Mouse (Mus musculus) bone marrow, adult 2 months (tissue): ENCODE data around the gene Klrg2. TPM values are rescaled to one million over a fixed set of nuclear protein-coding genes. Genes with fewer than 3 reads are reported as not detected.

Source experiments
- H3K27ac ChIP-seq: fragments of 200-500 bp; 2 replicates; pipeline ENCODE4 v1.5.1; 2012; ENCODE audit warnings: low read depth, mild to moderate bottlenecking, control low read depth, inconsistent platforms, low read length; ENCODE audit not compliant: control insufficient read depth, poor library complexity, insufficient read depth
- H3K4me1 ChIP-seq: fragments of 200-500 bp; 2 replicates; pipeline ENCODE4 v1.6.1; 2011; ENCODE audit warnings: low read length; ENCODE audit not compliant: control insufficient read depth, insufficient read depth
- H3K4me3 ChIP-seq: fragments of 200-500 bp; replicated peaks from 2 replicates; pipeline ENCODE3; 2011; ENCODE audit warnings: mild to moderate bottlenecking, low read depth, low read length, control low read depth; ENCODE audit not compliant: control insufficient read depth
- CTCF ChIP-seq: fragments of 200-500 bp; IDR thresholded peaks from 2 replicates; pipeline ENCODE4 v1.5.1; 2011; ENCODE audit warnings: low read length, control low read depth; ENCODE audit not compliant: control insufficient read depth, insufficient read depth
- POLR2A ChIP-seq: fragments of 200-500 bp; IDR thresholded peaks from 2 replicates; pipeline ENCODE4 v1.6.1; 2011; ENCODE audit warnings: low read depth, mild to moderate bottlenecking, control low read depth, low read length, borderline replicate concordance; ENCODE audit not compliant: control insufficient read depth
- WGBS: fragments of 180-500 bp; shearing (Covaris S2); methylation state at CpG from one replicate; pipeline ENCODE4 v1.1.7; 2018; 5-methylcytosine and 5-hydroxymethylcytosine counted together
- polyA plus RNA-seq: library from polyadenylated mRNA; stranded (reverse); fragments of >200 nt; gene quantifications from 2 replicates; pipeline ENCODE4 v1.2.4, GENCODE M21; 2011; ENCODE audit warnings: low replicate concordance; ENCODE audit not compliant: missing spikeins, insufficient read depth, insufficient read length

The Klrg2 gene
- polyA plus RNA-seq, 1 experiment: not detected

DNA sequence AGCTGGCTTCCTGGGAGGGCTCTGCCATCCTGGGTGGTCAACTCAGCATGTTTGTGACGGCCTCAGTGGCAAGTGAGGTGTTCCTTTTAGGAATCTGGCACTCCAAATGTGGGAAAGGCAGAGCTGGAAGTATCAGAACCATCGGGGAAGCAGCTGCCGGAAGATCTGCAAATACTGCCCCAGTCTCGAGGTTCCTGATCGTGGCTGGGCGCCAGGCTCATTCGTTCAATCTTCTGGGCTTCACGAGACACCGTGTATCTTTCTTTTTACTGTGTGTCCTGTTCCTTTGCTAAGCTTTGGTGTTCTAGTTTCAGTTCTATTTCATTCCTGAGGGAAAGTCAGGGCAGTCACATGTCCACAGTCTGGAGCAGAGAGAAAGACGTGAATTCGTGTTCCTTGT, 3.4 kb upstream of the Klrg2 start:
- no peak for TF ChIP-seq CTCF
- TF ChIP-seq POLR2A: no peak
- WGBS: 32% methylated on average over 11 of the region's 11 CpGs
- H3K4me1 ChIP-seq: no peaks in the 10 kb centered on the region; the same call in 1 of the 2 replicates
- H3K4me3 ChIP-seq: no peak overlapping the region
- no peak overlapping the region for H3K27ac ChIP-seq

DNA sequence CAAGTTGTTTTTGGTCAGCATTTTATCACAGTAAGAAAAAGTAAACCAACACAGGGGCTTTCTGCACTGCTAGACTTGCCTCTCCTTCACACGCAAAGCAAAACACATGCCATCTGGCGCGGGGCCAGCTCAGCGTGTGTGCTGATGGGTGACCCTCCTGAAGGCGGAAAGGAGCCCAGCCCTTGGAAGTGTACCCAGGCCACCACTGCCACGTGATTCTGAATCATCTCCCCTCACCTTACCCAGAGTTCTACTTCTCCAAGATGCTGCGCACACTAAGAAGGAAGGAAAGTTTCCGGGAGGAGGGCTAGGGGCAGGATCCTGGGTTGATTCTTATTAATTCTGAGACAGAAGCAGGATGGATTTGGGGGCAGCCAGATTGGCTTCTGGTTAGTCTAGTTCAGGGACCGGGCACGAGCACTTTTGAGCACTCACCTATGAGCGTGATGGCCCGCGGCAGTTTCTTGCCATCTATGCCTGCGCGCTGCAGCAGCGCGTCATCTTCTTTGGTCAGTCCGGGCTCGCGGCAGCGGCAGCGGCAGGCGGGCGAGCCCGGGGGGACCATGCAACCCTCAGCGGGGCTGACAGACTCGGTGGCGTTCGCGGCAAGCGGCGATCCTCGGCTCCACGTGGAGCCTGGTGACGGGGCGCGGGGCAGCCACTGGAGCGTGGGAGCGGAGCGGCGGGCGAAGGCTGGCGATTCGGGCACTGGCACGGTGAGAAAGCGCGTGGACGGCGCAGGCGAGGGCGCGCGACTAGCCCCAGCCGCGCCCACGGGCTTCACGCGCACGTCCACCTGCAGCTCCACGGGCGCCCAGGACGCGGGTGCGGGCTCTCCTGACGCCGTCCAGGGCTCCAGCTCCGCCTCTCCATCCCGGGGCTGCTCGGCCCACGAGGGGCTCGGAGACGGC, 846 bp downstream of the Klrg2 start:
- TF ChIP-seq POLR2A (no peak), CTCF (no peak)
- no peaks in the 10 kb centered on the region; the same call in 1 of the 2 replicates for H3K4me1 ChIP-seq
- no peak overlapping the region for H3K4me3 ChIP-seq
- WGBS: 1% methylated on average over 72 of the region's 72 CpGs
- no peak overlapping the region for H3K27ac ChIP-seq

DNA sequence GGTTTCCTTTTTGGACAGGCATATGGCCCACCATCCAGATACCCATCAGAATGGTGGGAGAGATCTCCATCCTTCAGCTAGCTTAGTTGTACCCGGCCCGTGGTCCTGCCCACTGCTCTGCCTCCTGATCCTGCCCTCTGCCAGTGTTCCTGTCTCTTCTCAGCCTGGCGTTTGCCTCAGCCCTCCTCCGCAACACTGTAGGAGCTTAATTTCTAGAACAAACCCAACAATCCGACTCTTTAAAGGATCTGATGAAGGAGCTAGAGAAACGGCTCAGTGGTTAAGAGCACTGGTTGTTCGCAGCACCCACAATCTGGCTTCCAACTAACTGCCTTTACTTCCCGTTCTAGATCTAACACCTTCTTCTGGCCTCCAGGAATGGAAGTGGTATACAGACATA, 2.6 kb downstream of the Klrg2 start:
- 75% methylated on average over 8 of the region's 8 CpGs for WGBS
- no peak overlapping the region for H3K4me3 ChIP-seq
- no peak for TF ChIP-seq POLR2A
- no peak overlapping the region for H3K27ac ChIP-seq
- no peaks in the 10 kb centered on the region for H3K4me1 ChIP-seq

DNA sequence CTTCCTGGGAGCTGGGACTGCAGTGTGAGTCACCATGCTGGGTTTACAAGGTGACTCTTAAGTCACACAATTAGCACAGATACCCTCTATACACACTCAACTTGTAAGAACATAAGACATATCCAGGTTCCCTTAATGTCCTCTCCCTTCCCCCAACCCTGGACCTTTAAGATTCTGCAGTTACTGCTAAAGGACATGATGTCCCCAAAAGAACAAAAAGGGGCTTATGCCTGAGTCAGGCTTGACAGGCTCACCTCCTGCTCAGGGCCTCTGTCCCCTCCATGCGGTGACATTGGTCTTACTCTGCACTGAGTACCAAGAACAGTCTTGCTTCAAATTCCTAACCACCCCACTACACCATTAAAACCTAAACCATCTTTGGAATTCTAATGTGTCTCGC, 4.2 kb downstream of the Klrg2 start:
- no peak for TF ChIP-seq POLR2A
- TF ChIP-seq CTCF: no peak
- 86% methylated on average over 2 of the region's 2 CpGs for WGBS
- H3K4me3 ChIP-seq: no peak overlapping the region
- no peak overlapping the region for H3K27ac ChIP-seq
- no peaks in the 10 kb centered on the region for H3K4me1 ChIP-seq

GRCm38 (mm10) chr6:38629556-38629955, 7.5 kb downstream of the Klrg2 start:
- TF ChIP-seq CTCF: no peak
- TF ChIP-seq POLR2A: no peak
- WGBS: 96% methylated on average over 1 of the region's 1 CpGs
- H3K27ac ChIP-seq: no peak overlapping the region
- no peak overlapping the region for H3K4me3 ChIP-seq
- H3K4me1 ChIP-seq: no peaks in the 10 kb centered on the region

- no peaks in the 10 kb centered on the region for H3K4me1 ChIP-seq
- H3K27ac ChIP-seq: no peak overlapping the region
- WGBS: 86% methylated on average over 4 of the region's 4 CpGs
- TF ChIP-seq CTCF (no peak), POLR2A (no peak)
- H3K4me3 ChIP-seq: no peak overlapping the region
Measured at GRCm38 (mm10) chr6:38627486-38627885, 9.6 kb downstream of the Klrg2 start.

DNA sequence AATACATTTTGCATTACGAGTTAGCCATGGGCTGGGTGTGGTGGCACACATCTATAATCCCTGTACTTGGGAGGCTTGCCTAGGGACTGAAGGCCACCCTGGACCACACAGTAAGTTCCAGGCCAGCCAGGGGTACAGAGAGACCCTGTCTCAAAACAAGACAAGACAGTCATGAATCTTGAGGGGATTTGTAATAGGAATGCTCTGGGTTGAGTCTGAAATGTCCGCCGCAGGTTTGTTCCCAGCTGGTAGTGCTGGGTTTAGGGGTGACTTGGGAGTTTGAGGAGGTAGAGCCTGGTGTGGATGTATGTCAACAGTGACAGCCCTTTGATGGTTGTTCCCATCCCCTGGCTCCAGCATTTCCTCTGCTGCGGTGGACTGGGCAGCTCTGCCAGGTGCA, 10.0 kb downstream of the Klrg2 start:
- H3K27ac ChIP-seq: no peak overlapping the region
- 96% methylated on average over 4 of the region's 4 CpGs for whole genome bisulfite sequencing
- TF ChIP-seq POLR2A: no peak
- no peak for TF ChIP-seq CTCF
- H3K4me1 ChIP-seq: no peaks in the 10 kb centered on the region
- no peak overlapping the region for H3K4me3 ChIP-seq

DNA sequence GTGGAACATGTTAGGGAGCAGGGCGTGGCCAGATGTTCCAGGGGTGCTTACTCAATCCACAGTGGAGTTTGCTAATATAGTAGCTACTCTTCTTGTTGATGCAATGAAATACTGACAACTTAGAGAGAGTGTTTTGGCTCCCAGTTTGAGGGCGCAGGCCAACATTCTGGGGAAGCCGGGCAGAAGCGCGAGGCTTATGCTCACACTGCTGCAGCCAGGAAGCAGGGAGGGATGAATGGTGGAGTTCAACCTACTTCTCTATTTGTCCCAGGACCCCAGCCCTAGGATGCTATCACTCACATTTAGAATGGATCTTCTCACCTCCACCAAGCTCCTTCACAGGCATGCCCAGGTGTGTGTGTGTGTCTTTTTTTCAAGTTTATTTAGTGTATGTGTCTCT, 11.0 kb downstream of the Klrg2 start:
- no peak overlapping the region for H3K4me3 ChIP-seq
- no peak overlapping the region for H3K27ac ChIP-seq
- no peaks in the 10 kb centered on the region for H3K4me1 ChIP-seq
- WGBS: 92% methylated on average over 5 of the region's 5 CpGs
- TF ChIP-seq POLR2A (no peak), CTCF (no peak)

- H3K4me1 ChIP-seq: no peaks in the 10 kb centered on the region
- 66% methylated on average over 1 of the region's 1 CpGs for WGBS
- H3K4me3 ChIP-seq: no peak overlapping the region
- no peak for TF ChIP-seq CTCF
- no peak overlapping the region for H3K27ac ChIP-seq
Measured at GRCm38 (mm10) chr6:38624439-38624838, 12.6 kb downstream of the Klrg2 start.
